Mouse (Mus musculus): ENCODE measurements around the gene Eif5a. TPM values are rescaled to one million over a fixed set of nuclear protein-coding genes. Genes with fewer than 3 reads are reported as not detected.
A peak's percentile ranks its signal among the peaks of the same experiment; 100 is the strongest.

Gene Eif5a
- polyA plus RNA-seq (2012; rRNA removed): 514 and 533 TPM in 2 replicates

DNA sequence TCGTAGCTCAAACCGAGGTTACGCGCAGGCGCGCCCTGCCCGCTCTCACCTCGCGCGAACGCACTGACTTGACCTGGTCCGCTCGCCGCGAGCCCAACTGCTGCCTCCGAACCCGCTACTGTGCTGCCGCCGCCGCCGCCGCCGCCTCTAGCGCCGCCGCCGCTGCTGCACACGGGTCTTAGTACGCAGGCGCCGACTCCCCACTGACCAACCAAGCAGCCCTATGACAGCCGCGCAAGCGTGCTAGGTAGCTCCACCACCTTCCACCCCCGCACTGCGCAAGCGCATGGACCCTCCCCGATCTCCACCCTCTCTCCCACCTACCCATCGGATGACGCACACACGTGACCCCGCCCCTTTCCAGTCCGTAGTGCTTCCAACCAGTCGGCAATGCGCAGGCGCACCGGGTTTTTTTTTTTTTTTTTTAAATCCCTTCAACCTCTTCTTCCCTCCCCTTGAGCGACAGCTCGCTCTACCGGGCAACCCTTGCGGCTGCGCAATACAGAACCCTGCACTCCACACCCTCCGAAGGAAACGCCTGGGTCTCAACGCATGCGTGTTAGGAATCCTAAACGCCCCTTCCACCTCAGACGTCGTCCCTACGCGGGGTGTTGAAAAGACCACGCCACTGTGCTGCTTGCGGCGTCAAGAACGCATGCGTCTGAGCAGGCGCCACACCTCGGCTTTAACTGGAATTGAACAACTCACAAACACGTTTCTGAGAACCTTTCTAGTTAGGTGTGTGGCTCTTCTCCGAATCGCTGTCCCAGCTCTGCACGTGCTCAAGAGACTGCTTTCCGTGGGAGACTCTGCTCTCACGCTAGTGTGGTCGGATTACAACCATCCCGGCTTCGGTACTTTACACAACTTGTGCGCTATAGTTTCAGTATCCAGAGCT is at the start of gene Eif5a:
Gene Eif5a, minus strand, starts transcription at position 845 of the 898 bp plus-strand sequence.
- TF ChIP-seq CTCF (IDR thresholded peaks at IDR 0.05; ENCODE audit: borderline replicate concordance, insufficient read depth, low read depth, low read length) (peak; percentile 71; the same call in 1 of the 2 replicates), POLR2A (IDR thresholded peaks at IDR 0.05; ENCODE audit: borderline replicate concordance, insufficient read depth, low read length) (peak; percentile 75)
- peak within 1 kb of the TSS; percentile 93 for H3K27ac ChIP-seq (ENCODE audit: insufficient read depth, low read length)
- peak; percentile 100 for DNase-seq
- WGBS: under 1% methylated on average over 75 of the region's 78 CpGs
- peak within 1 kb of the TSS; percentile 82 for H3K4me3 ChIP-seq (replicated peaks; ENCODE audit: insufficient read depth, low read depth, low read length)
- no peaks in the 10 kb centered on the region for H3K4me1 ChIP-seq (ENCODE audit: control insufficient read depth, insufficient read depth, low read length)
- no peaks in the 10 kb centered on the region for H3K27me3 ChIP-seq (ENCODE audit: control insufficient read depth, insufficient read depth, low read length)

DNA sequence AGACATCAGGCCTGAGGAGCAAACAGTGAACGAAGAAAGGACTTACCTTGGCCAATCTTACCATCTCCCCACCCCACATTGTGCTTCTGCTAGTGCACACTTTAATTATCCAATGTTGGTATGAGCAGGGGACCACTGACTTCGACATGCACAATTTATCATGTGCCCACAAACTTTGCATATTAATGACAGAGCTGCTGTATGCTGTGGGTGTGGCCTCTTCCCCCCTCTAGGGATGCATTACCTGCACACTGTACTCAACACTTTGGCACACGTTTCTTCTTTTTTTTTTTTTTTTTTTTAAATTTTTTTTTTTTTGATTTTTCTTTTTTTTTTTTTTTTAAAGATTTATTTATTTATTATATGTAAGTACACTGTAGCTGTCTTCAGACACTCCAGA is 49.0 kb upstream of the Eif5a start:
- no peak overlapping the region for H3K27ac ChIP-seq (ENCODE audit: insufficient read depth, low read length)
- TF ChIP-seq POLR2A (IDR thresholded peaks at IDR 0.05; ENCODE audit: borderline replicate concordance, insufficient read depth, low read length) (no peak), CTCF (IDR thresholded peaks at IDR 0.05; ENCODE audit: borderline replicate concordance, insufficient read depth, low read depth, low read length) (no peak)
- no peak for DNase-seq
- 80% methylated on average over 3 of the region's 3 CpGs for WGBS
- H3K27me3 ChIP-seq (ENCODE audit: control insufficient read depth, insufficient read depth, low read length): peaks cover 2% of the 10 kb centered on the region; the same call in 1 of the 2 replicates
- H3K4me1 ChIP-seq (ENCODE audit: control insufficient read depth, insufficient read depth, low read length): no peaks in the 10 kb centered on the region
- H3K4me3 ChIP-seq (replicated peaks; ENCODE audit: insufficient read depth, low read depth, low read length): no peak overlapping the region

DNA sequence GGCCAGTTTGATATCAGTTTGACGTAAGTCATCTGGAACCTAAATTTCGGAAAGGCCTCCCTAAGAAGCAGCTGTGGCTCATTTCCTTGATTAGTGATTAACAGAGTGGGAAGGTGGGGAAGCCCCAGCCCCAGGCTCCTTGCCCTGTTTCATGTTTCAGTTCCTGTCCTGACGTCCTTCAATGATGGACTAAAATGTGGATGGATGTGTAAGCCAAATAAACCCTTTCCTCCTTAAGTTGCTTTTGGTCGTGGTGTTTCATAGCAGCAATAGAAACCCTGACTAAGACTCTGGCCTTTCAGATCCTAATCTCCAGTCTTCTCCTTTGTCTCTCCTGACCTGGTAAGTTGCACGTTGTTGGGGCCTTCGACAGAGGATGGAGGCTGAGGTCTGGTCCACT is 48.5 kb upstream of the Eif5a start:
- Histone ChIP-seq H3K27me3 (ENCODE audit: control insufficient read depth, insufficient read depth, low read length) (peaks cover 2% of the 10 kb centered on the region; the same call in 1 of the 2 replicates), H3K4me1 (ENCODE audit: control insufficient read depth, insufficient read depth, low read length) (no peaks in the 10 kb centered on the region), H3K27ac (ENCODE audit: insufficient read depth, low read length) (no peak overlapping the region), H3K4me3 (replicated peaks; ENCODE audit: insufficient read depth, low read depth, low read length) (no peak overlapping the region)
- TF ChIP-seq POLR2A (IDR thresholded peaks at IDR 0.05; ENCODE audit: borderline replicate concordance, insufficient read depth, low read length) (no peak), CTCF (IDR thresholded peaks at IDR 0.05; ENCODE audit: borderline replicate concordance, insufficient read depth, low read depth, low read length) (no peak)
- 89% methylated on average over 6 of the region's 6 CpGs for WGBS
- no peak for DNase-seq

DNA sequence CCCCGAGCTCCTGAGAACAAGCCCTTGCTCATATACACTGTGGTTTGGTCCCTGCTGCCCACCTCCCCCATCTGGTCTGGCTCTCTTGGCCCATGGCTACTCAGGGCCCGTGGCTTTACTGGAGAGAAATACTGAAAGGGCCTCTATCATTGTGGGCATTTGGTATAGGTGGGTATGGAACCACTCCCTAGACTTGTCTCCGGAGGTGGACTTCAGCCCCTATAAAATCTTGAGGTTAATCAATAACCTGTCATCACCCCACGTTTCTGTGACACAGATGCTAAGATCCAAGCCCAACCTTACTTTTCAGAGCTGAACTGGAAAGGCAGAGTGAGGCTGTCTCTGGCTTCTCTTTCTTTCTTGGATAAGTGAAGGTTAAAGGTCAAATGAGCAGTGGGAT is 47.0 kb upstream of the Eif5a start:
- Histone ChIP-seq H3K27ac (ENCODE audit: insufficient read depth, low read length) (no peak overlapping the region), H3K4me3 (replicated peaks; ENCODE audit: insufficient read depth, low read depth, low read length) (no peak overlapping the region), H3K4me1 (ENCODE audit: control insufficient read depth, insufficient read depth, low read length) (no peaks in the 10 kb centered on the region), H3K27me3 (ENCODE audit: control insufficient read depth, insufficient read depth, low read length) (peaks cover 5% of the 10 kb centered on the region; the same call in 1 of the 2 replicates)
- TF ChIP-seq CTCF (IDR thresholded peaks at IDR 0.05; ENCODE audit: borderline replicate concordance, insufficient read depth, low read depth, low read length) (no peak), POLR2A (IDR thresholded peaks at IDR 0.05; ENCODE audit: borderline replicate concordance, insufficient read depth, low read length) (no peak)
- no peak for DNase-seq
- 90% methylated on average over 4 of the region's 4 CpGs for WGBS

DNA sequence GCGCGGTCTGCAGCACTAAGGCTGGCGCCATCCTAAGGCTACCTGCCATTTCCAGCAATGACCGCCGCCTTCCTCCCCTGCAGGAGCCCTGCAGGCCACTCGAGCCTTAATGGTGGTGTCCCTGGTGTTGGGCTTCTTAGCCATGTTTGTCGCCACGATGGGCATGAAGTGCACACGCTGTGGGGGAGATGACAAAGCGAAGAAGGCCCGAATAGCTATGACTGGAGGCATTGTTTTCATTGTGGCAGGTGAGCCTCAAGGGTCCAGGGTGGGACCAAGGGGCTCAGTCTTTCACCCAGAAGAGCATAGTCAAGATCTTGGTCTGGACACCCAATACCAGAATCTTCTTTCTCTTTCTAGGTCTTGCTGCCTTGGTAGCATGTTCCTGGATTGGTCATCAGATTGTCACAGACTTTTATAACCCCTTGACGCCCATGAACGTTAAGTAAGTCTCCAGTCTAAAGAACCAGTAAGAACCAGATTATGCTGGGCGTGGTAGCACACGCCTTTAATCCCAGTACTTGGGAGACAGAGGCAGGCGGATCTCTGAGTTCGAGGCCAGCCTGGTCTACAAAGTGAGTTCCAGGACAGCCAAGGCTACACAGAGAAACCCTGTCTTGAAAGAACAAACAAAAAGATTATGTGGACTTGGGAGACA is 45.2 kb upstream of the Eif5a start:
- TF ChIP-seq CTCF (IDR thresholded peaks at IDR 0.05; ENCODE audit: borderline replicate concordance, insufficient read depth, low read depth, low read length): no peak
- TF ChIP-seq POLR2A (IDR thresholded peaks at IDR 0.05; ENCODE audit: borderline replicate concordance, insufficient read depth, low read length): no peak
- Histone ChIP-seq H3K27me3 (ENCODE audit: control insufficient read depth, insufficient read depth, low read length) (peaks cover 5% of the 10 kb centered on the region; the same call in 1 of the 2 replicates), H3K27ac (ENCODE audit: insufficient read depth, low read length) (no peak overlapping the region), H3K4me3 (replicated peaks; ENCODE audit: insufficient read depth, low read depth, low read length) (no peak overlapping the region), H3K4me1 (ENCODE audit: control insufficient read depth, insufficient read depth, low read length) (no peaks in the 10 kb centered on the region)
- WGBS: 37% methylated on average over 17 of the region's 17 CpGs
- DNase-seq: no peak

DNA sequence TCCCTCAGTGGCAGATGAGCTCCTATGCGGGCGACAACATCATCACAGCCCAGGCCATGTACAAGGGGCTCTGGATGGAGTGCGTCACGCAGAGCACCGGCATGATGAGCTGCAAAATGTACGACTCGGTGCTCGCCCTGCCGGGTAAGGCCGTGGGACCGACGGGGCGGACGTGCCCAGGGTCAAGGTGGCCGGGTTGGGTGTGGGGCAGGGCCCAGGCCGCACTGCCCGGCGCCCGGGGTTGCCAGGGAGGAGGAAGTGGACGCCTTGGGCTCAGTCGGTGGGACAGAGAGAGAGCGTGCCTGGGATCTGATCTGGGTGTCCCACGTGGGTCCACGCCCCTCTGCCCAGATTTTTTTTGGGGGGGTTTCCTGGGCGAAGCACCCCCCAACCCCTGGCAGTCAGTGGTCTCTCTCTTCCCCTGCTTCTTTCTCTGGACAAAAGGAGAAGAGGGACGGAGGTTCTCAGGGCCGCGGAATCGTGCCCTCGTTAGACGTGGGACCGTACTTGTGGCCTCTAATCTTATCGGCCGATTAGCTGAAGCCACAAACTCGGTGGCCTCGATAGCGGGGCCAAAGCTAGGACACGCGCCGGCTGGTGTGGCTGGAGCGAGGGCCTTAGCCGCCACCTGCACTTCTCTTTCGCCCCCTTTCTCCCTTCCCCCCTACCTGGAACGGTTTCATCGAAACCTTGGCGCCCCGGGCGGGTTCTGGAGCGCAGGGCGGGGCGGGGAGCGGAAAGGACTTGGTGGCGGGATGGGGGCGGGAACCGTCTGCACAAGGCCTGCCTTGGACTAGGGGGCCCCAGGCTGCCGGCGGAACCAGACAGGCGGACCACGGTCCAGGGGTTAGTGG is 44.5 kb upstream of the Eif5a start:
- no peak for DNase-seq
- TF ChIP-seq POLR2A (IDR thresholded peaks at IDR 0.05; ENCODE audit: borderline replicate concordance, insufficient read depth, low read length): no peak
- TF ChIP-seq CTCF (IDR thresholded peaks at IDR 0.05; ENCODE audit: borderline replicate concordance, insufficient read depth, low read depth, low read length): no peak
- Histone ChIP-seq H3K4me3 (replicated peaks; ENCODE audit: insufficient read depth, low read depth, low read length) (no peak overlapping the region), H3K27me3 (ENCODE audit: control insufficient read depth, insufficient read depth, low read length) (peaks cover 5% of the 10 kb centered on the region; the same call in 1 of the 2 replicates), H3K27ac (ENCODE audit: insufficient read depth, low read length) (no peak overlapping the region), H3K4me1 (ENCODE audit: control insufficient read depth, insufficient read depth, low read length) (no peaks in the 10 kb centered on the region)
- 3% methylated on average over 59 of the region's 59 CpGs for WGBS

All from cerebellum, adult 2 months (tissue).